Mouse (Mus musculus) kidney, postnatal 14 days (tissue): ENCODE measurements around the gene Phf7.

Experiments
- DNase-seq: peaks from one replicate; pipeline ENCODE4 v3.0.0; 2022; ENCODE audit warnings: mixed read lengths

The Phf7 gene

DNA sequence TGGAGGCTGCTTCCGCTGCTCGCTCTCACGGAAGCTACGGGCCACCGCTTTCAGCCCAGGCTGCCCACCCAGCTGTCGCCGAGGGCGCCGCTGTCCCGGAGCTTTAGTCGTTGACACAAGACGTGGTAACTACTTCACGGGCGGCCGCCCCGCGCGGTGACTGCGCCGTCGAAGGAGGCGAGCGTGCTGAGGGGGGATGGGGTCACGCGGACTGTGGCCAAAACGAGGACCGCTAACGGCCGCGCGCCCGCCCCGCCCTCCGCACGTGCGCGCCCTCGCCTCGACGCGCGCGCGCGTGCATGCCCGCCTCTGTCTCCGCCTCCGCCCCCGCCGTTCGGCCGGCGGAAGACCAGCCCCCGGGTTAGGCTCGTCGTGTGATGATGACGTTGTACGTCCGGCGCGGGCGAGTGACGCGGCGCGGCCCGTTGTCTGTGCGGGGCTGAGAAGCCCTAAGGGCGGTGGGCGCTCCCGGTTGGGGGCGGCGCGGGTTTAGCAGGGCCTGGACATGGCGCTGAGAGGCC, at the start of gene Phf7, which contains the start of gene Bap1:
TSS of gene Phf7 (minus strand) at position 234 of the 521 bp plus-strand sequence.
TSS of gene Bap1 (plus strand) at position 367 of the 521 bp plus-strand sequence.
- peak; percentile 97 for DNase-seq

DNA sequence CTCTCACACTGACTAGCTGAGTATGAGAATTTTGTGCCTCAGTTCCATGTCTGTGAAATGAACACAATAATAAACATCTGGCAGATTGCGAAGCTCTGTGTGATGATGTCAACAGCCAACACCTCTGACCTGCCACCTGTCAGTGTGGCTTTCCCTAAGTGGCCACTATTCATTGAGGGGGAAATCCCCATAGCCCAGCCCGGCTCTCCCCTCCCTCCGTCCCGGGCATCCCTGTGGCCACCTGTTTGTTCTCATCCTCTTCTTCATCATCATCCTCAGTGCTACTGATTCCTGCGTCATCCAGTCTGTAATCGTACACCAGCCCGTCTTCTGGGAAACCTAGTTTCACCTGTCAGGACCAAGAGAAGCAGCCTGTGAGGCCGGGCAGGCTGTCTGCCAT, 34.6 kb upstream of the Phf7 start:
- DNase-seq: no peak

DNA sequence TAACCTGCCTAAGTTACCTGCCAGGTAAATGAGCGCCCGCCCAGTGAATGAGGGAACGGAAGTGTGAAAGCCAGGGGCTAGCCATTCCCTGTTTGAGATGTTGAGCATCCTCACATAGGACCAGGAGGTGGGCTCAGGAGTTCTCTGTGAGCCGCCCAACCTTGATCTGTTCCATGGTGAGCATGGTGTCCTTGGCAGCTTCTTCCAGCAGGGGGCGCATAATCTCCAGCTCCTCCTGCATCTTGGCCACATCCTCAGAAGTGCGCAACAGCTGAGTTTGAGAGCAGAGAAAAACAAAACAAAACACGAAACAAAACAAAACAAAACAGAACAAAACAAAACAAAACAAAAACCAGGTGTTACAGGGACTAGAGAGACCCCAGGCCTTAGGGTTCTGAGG, 21.0 kb upstream of the Phf7 start:
- DNase-seq: peak; percentile 81

DNA sequence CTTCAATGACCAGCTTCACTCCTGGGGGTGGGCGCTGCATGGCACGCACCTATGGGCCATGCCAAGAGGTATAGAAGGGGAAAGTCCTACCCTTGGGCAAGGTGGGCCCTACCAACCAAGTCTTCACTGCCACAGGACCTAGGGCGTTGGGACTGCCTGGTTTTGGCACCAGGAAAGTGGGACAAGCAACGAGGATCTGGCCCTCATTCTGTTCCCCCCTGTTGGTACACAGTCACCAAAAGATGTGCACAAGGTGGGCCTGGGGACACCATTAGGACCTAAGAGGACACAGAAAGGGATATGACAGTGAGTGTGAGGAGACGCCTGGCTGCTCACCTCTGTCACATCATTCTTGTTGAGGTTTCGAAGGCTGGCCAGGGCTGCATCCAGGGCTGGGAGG, 20.0 kb upstream of the Phf7 start:
- no peak for DNase-seq

DNA sequence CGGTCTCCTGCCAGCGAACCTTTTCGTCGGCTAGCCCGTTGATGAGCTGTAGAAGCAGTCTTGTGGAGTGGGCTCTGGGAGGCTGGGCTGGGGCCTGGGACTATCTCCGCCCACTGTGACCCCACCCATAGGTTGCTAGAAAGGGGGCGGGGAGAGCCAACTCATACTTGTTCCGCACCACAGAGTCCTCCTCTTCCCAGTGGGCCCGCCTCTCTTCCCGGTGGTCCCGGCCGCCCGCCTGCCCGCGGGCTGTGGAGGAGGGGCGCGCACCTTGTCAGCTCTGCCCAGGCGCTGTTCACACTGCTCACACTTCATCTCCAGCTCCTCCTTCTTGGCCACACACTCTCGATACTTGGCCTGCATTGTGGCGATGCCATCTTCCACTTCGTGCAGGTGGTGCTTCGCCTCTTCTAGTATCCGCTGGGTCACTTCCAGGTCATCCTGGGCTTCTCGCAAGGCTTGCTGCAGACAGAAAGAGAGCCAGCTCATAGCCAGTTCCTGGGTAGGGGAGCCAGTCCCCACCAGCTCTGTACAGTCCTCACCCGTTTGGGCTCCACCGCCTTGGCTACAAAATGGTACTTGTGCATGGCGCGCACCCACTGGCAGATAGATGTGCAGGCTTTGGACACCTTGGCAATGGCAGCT, 18.5 kb upstream of the Phf7 start:
- peak; percentile 65 for DNase-seq

DNA sequence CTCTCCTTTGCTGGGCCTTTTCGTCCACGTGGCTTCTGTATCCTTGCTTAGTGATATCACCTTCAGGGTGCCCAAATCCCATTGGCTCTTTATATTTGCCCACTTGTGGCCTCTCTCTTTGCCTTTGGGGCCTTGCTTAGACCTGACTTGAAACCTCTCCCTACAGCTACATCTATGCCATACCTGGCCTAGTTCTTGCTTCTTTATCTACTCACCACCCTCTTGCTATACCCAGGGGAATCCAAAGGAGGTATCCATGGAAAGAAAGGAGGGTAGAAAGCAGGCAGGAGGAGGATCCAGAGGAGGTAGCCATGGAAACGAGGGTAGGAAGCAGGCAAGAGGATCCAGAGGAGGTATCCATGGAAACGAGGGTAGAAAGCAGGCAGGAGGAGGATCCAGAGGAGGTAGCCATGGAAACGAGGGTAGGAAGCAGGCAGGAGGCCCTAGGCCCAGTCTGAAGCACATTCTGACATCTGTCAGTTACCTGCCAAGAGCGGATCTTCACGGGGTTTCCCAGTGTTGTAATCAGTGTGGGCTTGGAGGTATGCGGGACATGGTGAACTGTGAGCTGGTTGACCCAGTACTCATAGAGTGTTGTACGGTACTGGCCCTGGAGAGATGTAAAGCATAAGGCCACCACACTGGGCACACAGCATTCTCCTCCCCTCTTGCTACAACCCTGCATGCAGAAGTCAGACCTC, 17.3 kb upstream of the Phf7 start:
- no peak for DNase-seq

DNA sequence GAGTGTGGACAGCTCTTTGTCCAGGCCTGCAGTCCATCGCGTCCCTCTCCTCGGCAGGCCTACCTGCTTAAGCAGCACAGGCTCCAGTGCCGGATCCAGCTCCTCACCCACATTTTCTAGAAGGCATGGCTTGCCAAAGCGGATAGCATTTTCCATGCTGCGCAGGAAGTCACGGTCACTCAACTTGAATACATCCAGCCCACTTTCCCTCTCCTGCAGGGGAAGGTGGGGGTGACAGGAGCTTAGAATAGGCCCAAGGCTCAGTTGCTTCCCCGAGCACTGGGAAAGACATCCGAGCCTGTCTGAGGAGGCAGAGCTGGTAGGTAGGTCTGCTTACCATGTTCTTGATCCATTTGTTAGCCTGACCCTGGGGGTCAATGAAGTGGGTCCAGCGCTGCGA, 16.5 kb upstream of the Phf7 start:
- DNase-seq: no peak

DNA sequence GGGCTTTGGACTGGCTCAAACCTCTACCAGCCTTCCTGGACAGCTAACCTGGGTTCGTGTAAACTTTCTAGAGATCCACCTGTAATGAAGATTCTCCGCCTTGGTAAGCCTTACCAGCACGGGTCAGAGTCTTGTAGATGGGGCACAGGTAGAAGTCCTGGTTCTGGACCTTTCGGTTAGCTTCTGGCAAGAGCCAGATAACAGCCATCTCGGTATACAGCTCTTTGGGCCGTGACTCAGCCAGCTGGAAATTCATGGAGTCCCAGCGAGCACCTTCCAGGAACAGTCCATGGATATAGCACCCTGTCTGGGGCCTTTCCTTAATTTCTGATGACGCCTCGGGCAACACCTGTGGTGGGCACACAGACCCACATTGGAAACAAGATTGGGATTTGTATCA, 9.8 kb upstream of the Phf7 start:
- DNase-seq: no peak

DNA sequence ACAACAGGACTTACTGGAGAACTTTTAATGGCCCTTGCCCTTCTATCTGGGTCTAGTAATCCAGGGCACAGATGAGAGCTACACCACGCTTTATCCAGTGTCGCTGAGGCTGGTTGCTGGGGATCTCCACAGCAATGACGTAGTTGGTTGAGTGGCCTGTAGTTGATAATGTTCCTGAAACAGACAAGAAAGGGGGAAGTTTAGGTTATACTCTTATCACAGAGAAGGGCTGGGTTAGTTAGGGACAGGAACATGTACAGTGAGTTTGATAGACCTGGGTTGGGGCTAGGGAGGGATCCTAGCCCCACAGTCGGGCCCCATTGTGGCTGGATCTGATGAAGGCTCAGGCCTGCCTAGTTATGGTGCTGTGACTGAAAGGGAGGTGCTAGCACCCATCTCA, 9.3 kb upstream of the Phf7 start:
- no peak for DNase-seq

DNA sequence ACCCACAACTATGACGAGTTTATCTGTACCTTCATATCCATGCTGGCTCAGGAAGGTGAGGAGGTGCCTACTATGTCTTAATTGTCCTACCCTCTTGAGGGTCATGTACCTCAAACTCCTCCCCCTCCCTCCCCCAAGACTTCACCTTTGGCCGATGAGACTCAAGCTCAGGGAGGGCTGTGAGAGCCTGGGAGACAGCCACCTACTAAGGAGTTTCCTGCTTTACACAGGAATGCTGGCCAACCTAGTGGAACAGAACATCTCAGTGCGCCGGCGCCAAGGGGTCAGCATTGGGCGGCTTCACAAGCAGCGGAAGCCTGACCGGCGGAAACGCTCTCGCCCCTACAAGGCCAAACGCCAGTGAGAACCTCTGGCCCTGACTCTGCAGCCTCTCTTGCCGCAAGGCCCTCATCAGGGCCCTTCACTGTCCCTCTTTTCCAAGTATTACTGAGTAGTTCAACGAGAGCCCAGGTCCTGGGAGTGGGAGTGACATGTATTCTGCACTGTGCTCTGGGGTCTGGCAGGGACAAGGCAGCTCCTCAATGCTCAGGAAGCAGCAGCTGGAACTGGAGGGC, 7.4 kb upstream of the Phf7 start:
- peak; percentile 64 for DNase-seq

DNA sequence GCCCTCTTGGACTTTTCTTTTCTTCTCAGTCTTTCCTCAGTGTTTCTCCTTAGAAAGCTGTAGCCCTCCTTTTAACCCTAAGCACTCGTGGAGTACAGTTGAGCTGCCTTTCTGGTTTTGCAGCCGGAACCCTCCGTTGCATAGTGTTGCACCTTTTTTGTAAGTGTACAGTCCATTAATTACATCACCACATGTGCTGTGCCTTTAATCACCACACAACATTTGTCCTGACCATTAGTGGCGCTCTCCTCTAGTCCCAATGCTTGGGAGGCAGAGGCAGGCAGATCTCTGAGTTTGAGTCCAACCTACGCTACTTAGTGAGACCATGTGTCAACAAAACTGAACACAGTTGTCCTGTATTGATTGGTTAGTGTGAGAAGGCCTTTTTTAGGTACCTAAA, 974 bp upstream of the Phf7 start:
- DNase-seq: no peak

DNA sequence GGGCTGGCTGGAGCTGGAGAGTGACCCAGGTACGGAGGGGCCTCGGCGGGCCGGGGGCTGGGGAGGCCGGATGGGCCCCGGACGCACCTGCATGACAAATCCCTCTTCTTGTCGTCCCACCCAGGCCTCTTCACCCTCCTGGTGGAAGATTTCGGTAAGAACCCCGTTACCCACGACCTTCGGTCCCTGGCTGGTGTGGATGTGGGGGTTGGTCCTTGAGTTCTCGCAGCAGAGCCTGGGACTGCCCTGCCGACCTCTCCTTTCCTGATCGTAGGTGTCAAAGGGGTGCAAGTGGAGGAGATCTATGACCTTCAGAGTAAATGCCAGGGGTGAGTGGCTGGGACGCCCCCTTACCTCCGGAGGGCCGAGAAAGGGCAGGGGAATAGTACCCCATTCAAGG, 509 bp upstream of the Phf7 start:
- no peak for DNase-seq

DNA sequence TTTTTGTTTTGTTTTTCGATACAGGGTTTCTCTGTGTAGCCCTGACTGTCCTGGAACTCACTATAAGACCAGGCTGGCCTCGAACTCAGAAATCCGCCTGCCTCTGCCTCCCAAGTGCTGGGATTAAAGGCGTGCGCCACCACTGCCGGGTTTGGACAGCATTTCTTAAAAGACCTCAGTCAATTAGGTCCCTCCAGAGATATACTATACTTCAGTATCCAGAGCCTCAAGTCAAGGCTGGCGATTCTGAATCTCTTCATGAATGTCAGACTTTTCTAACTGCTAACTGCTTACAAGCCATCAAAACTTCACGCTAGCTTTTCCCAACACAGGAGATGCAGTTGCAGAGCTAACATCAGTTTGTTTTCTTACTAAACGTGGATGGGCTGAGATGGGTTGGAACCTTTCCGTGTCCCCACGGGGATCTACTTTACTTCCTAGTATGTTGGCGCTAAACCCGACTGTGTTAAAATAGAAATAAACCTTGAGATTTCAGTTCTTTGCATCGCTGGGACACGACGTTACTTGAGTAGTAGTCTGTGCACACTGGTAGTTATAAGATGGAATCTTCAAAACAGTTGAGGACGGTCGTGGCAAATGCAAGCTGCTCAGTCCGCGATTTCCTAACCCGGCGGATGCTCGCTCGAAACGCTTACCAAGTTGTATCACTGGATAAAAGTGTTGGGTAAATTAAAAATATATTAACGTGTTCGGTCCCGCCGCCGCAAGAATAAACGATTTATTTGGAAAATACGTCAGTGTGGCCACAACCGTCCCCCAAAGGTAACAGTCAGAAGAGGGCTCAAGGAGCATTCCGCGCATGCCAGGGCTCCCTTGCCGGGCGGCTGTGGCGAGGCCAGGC, 664 bp downstream of the Phf7 start:
- DNase-seq: no peak

DNA sequence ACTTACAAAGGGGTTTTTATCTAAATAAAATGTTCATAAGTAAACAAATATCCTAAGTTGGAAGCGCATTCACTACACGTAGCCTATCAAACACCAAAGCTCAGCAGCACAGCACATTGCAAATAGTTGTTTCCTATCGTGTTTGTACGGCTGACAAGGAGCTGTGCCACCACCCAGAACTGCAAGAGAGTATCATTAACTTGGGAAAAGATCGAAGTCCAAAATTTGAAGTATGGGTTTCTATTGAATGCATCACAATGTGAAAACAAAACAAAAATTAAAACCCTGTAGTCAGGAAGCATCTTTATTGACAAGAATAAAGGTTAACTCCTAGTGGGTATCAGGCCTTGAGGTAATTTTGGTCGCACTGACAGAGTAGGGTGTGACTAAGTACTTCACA, 2.7 kb downstream of the Phf7 start:
- no peak for DNase-seq

DNA sequence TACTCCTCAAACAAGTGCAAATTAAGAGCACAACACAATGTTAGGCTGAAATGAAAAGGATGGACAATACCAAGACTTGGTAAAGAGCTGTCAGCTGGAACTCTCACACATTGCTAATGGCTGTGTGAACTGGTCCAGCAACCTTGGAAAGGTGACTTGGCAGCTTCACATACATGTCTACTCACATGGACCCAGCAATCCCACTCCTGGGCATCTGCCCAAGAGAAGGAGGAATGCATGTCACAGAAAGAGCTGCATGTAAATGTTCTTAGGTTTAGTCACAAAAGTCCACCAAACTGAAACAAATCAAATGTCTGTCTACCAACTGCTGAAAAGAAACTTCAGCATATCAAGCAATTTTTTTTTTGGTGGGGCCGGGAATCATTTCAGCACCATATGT, 5.2 kb downstream of the Phf7 start:
- no peak for DNase-seq

DNA sequence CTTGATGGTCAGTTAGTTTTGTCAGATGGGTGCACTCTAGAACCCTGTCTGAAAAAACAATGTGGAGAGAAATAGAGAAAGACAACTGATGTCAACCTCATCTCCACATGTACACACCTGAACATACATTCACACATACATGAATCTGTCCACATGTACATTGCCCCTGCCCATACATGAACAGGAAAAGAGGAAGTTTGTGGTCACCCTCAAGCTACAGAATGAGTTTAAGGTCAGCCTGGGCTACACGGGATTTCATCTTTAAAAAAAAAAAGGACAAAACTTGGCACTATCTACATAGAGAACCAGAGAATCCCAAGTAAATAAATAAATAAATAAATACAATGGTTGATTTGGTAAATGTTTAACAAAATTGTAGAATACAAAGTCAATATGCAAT, 6.3 kb downstream of the Phf7 start:
- DNase-seq: no peak

DNA sequence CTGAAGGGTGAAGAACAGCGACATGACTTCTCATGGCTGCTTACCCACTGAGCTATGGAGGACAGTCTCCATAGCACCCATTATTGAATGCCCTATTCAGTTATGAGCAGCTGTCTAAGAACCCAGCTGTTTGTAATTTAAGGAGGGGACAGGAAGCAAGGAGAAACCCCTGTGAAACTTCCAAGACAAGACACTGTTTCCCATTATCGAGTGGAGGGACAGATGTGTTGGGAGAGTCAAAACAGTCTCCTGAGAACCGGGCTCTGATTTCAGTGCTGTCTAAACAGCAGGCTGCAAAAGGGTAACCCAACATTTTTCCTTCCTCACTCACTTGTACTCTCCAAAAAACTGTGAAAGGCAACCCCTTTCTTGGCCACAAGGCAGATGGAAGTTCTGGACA, 10.6 kb downstream of the Phf7 start:
- DNase-seq: no peak

DNA sequence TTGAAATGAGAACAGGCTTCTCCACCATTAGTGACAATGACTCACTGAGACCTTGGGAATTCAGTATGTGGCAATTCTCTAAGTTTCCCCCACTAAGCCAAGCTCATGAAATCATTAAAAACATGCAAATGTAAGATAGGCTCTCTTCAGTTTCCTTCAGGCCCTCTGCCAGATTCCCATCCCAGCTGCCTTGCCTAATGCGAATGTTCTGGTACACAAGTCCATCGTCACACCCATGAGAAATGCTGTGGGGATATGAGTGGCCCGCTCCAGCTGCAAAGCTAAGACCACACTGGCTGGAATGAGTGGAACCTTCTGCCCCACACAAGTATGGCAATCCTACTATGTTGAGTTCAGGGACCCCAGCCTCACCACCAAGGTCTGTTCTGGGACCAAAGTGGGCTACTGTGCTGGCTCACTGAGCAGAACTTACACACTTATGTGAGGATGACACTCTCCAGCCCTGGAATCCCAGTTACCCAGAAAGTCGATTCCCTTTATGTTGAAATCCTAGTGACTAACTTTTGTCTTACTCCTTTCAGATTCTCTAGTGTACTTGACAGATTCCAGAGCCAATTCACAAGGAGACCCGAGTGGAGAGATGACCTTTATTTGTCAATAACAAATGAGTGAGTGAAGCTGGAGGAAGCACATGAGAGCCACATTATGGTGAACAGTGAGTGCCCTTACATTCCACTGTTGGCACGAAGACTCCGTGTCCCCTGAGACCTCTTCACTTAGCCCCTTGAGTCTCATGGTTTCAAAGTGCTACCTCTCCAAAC, 13.8 kb downstream of the Phf7 start:
- DNase-seq: no peak

DNA sequence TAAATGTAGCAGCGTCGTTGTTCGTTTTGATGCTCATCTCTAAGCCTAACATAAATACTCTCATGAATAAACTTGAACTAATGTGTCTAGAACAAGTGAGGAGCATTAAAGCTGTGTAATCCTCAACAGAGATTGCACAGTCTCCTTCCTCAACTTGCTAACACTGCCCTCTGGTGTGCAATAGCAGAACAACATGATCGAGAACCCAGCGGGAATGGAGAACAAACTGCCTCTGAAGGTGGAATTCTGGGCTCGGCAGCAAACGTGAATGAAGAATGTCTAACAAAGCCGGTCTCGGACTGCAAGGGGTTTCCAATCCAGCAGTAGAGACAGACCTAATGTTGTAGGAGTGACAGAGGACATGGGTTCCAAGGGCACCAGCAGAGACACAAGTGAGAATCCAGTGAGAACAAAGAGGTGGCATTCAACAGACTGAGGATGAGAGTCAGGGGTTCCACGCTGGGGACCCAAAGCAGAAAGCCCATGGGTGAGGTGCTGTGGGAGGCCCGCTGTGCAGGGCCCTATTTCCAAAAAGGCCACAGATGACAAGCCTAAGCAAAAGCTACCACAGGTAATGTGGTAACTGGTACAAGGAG, 17.0 kb downstream of the Phf7 start:
- DNase-seq: peak; percentile 85

DNA sequence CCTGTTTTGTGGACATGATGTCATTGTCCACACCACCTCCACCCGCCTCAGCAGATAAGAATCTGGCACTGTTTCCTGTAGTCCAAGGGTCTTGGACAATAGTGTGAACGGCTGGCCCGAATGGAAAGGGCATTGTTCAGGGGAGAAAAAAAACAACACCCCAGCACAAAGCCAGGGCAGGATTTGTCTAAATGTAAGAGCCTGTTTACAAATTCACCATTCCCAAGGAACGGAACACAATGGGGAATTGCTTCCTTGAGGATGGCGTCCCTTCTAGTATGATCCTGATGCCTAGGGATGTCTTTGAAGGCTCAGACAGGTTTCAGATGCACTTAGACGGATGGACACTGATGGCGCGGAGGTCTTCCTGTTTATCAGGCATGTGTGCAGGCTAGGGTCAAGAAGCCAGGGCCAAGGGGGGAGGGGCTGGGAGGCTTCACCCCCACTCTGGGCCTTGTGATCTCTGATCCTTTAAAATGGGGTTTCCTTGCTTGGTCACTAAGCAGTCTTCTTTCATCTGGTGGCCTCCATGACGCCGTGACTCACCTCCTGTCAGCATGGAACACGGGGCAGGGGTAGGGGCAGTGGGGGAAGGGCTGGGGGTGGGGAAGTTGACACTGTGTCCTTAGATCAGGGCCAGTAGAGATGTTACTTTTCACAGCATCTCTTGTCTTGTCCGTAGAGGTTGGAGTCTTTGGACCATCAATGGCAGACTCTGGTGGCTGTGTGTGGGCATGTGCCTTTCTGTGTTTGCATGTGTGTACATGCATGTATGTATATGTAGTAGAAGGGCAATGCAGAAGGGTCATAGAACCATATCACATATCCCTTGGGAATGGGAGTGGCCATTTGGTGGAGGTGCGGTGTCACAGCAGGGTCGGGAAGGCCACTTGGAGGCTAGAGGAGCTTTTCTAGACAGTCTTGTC, 17.8 kb downstream of the Phf7 start:
- peak; percentile 59 for DNase-seq
